Mouse (Mus musculus): ENCODE results near the gene Tnnc1. TPM values are rescaled to one million over a fixed set of nuclear protein-coding genes. Genes with fewer than 3 reads are reported as not detected.

Tnnc1 gene
- polyA plus RNA-seq, 1 experiment from 2014 or later: 10.8 TPM

DNA sequence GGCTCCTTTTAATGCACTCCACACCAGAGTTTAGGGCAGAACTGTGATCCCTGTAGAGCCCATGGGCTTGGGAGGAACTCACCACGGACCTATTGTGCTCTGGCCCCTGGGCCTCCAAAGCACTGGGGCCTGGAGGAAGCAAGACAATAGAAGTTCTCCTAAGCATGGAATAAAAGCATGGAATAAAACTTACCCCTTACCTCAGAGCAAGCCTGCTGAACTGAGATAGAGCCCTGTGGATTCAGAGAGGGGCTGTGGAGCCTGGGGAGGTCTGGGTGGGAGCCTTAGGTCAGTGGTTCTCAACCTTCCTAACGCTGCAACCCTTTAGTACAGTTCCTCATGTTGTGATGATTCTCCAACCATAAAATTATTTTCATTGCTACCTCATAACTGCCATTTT, 8.7 kb downstream of the Tnnc1 start, which contains the start of gene Nisch:
TSS of gene Nisch (minus strand) at position 101 of the 400 bp plus-strand sequence.
- no peaks in the 10 kb centered on the region for H3K9me3 ChIP-seq (replicated peaks)
- peak within 1 kb of the TSS; percentile 26 for H3K4me2 ChIP-seq
- no peak for ATAC-seq
- no peak within 1 kb of the TSS for H3K4me3 ChIP-seq
- H3K9ac ChIP-seq: peak within 1 kb of the TSS; percentile 22; the same call in 1 of the 2 replicates
- H3K4me1 ChIP-seq: peaks cover 43% of the 10 kb centered on the region
- 0 out of 2 replicates have a peak within 1 kb of the TSS, but pooled peaks have one; percentile 3 for H3K27ac ChIP-seq
- H3K27me3 ChIP-seq (replicated peaks): peaks cover 36% of the 10 kb centered on the region
- 47% methylated on average over 2 of the region's 2 CpGs for WGBS (ENCODE audit: insufficient replicate concordance)
- no peaks in the 10 kb centered on the region for H3K36me3 ChIP-seq

DNA sequence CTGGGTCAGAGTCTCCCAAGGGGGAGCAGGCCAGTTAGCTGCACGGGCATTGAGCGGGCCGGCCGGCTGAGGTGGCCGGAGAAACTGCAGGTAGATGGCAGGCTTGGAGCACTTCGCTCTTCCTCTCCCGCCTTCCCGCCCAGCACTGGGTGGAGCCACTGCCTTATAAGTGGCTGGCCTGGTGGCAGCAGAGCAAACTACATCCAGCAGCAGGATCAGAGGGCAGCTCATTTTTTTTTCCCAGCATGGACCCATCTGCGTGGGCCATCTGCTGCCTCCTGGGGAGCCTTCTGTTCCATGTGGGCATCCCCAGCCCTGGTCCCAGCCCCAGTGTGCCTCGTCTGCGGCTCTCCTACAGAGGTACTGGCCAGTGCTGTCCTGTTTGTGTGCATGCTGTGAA, 9.6 kb downstream of the Tnnc1 start, which contains the start of gene Sema3g:
TSS of gene Sema3g (plus strand) at position 195 of the 400 bp plus-strand sequence.
- no peak within 1 kb of the TSS for H3K4me3 ChIP-seq
- no peak within 1 kb of the TSS for H3K27ac ChIP-seq
- peak within 1 kb of the TSS; percentile 22; the same call in 1 of the 2 replicates for H3K9ac ChIP-seq

DNA sequence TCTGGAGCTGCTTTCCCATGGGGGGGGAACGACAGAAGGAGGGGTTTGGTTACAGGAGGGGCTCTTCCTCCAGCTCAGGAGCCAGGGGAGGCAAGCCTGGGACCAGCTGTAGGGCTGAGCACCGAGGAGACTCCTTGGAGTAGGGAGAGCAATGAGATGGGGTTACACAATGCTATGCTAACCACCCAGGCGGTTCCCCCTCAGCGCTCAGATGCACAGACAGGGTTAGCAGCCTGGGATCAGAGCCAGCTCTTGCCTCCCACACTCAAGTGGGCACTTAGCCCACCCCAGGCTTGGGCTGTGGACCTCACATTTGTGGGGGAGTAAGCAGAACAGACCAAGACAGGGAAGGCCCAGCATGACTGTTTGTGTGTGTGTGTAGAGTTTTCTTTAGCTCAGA, 18.9 kb downstream of the Tnnc1 start:
- H3K27me3 ChIP-seq (replicated peaks): peaks cover 29% of the 10 kb centered on the region
- 69% methylated on average over 4 of the region's 4 CpGs for WGBS (ENCODE audit: insufficient replicate concordance)
- H3K9me3 ChIP-seq (replicated peaks): no peaks in the 10 kb centered on the region
- H3K36me3 ChIP-seq: no peaks in the 10 kb centered on the region
- no peak overlapping the region for H3K4me3 ChIP-seq
- no peak overlapping the region; the same call in 1 of the 2 replicates for H3K27ac ChIP-seq
- no peak overlapping the region for H3K4me2 ChIP-seq
- H3K4me1 ChIP-seq: peaks cover 9% of the 10 kb centered on the region; the same call in 1 of the 2 replicates
- ATAC-seq: no peak
- H3K9ac ChIP-seq: no peak overlapping the region

More for the DNA sequence above, 9.6 kb downstream of the Tnnc1 start, which contains the start of gene Sema3g:
- Histone ChIP-seq H3K4me1 (peaks cover 36% of the 10 kb centered on the region), H3K4me2 (peak within 1 kb of the TSS; percentile 26), H3K36me3 (no peaks in the 10 kb centered on the region), H3K9me3 (replicated peaks) (no peaks in the 10 kb centered on the region), H3K27me3 (replicated peaks) (peaks cover 37% of the 10 kb centered on the region)
- 15% methylated on average over 11 of the region's 11 CpGs for WGBS (ENCODE audit: insufficient replicate concordance)
- ATAC-seq: peak; percentile 53

DNA sequence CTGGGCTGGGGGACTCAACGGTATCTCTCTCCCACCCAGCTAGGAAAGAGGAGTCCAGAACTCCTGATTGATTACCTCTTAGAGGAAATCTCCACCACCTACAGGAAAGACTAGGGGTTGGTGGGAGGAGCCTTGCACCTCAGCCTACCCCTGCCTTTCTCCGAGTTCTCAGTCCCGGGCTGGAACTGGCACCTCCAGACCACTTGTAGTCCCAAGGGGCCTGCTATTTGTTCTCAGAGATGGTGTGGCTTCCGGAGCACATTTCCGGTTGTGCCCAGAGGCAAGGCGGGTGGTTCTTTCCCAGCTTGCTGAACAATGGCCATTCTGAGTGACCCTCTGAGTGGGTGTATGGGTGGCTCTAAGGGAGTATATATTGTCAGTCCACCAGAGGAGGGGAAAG, 20.1 kb downstream of the Tnnc1 start:
- H3K9ac ChIP-seq: no peak overlapping the region
- peaks cover 40% of the 10 kb centered on the region for H3K27me3 ChIP-seq (replicated peaks)
- no peaks in the 10 kb centered on the region for H3K9me3 ChIP-seq (replicated peaks)
- H3K27ac ChIP-seq: no peak overlapping the region; the same call in 1 of the 2 replicates
- no peak overlapping the region for H3K4me3 ChIP-seq
- no peak overlapping the region for H3K4me2 ChIP-seq
- no peak for ATAC-seq
- H3K36me3 ChIP-seq: no peaks in the 10 kb centered on the region
- H3K4me1 ChIP-seq: peaks cover 17% of the 10 kb centered on the region; the same call in 1 of the 2 replicates
- 28% methylated on average over 6 of the region's 6 CpGs for WGBS (ENCODE audit: insufficient replicate concordance)

DNA sequence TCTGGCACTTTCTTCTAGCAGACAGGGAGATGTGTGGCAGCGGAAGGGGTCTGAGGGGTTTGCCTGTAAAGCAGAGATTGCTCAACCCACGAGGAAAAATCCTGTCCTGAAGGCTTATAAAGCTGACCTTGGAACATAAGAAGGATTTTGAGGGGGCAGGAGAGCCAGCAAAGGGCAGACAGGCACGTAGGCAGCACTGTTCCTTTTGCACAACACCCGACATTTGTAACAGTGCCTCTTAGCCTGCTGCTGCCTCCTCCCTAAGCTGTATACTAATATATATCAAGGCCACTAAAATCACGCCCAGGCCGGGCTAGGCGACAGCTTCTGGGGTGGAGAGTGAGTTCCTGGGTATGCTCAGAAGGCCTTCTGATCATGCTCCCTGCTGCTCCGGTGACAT, 22.3 kb downstream of the Tnnc1 start:
- Histone ChIP-seq H3K27ac (no peak overlapping the region), H3K36me3 (no peaks in the 10 kb centered on the region), H3K9ac (no peak overlapping the region), H3K27me3 (replicated peaks) (peaks cover 47% of the 10 kb centered on the region; the same call in 1 of the 2 replicates), H3K4me2 (no peak overlapping the region), H3K9me3 (replicated peaks) (no peaks in the 10 kb centered on the region), H3K4me1 (peaks cover 23% of the 10 kb centered on the region; the same call in 1 of the 2 replicates), H3K4me3 (no peak overlapping the region)
- no peak for ATAC-seq
- WGBS (ENCODE audit: insufficient replicate concordance): 60% methylated on average over 8 of the region's 8 CpGs

DNA sequence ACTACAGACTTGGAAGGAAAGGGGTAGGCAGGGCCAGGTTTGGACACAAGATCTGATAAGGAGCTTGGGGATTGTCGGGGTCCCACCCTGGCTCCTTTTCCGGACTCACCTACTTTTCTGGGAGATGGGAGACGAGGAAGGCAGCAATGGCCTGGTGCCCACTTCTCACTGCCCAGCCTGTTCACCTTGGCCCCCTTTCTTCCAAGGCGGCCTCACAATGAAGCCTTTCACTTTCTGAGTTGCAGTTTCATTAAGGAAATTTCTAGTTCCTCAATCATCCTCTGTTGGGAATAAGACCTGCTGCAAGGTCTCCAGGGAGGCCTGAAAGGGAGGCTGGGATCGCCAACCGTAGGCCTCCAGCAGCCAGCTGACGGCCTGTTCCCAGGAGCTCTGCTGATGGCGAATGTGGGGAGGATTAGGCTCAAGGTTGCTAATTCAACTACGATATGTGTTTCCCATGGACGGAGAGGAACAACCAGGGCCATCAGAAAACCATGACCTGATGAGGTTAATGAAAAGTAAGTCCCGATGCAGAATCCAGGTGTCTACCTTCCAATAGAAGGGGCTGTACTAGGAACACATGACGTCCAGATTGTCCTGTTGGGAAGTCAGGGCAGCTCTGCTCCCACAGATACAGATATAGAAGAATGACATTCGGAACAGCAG, 24.4 kb downstream of the Tnnc1 start:
- no peaks in the 10 kb centered on the region for H3K36me3 ChIP-seq
- peaks cover 23% of the 10 kb centered on the region; the same call in 1 of the 2 replicates for H3K4me1 ChIP-seq
- no peak for ATAC-seq
- H3K4me2 ChIP-seq: no peak overlapping the region
- WGBS (ENCODE audit: insufficient replicate concordance): 67% methylated on average over 13 of the region's 13 CpGs
- H3K9ac ChIP-seq: no peak overlapping the region
- H3K27me3 ChIP-seq (replicated peaks): peaks cover 47% of the 10 kb centered on the region; the same call in 1 of the 2 replicates
- H3K9me3 ChIP-seq (replicated peaks): no peaks in the 10 kb centered on the region
- no peak overlapping the region for H3K4me3 ChIP-seq
- H3K27ac ChIP-seq: no peak overlapping the region

DNA sequence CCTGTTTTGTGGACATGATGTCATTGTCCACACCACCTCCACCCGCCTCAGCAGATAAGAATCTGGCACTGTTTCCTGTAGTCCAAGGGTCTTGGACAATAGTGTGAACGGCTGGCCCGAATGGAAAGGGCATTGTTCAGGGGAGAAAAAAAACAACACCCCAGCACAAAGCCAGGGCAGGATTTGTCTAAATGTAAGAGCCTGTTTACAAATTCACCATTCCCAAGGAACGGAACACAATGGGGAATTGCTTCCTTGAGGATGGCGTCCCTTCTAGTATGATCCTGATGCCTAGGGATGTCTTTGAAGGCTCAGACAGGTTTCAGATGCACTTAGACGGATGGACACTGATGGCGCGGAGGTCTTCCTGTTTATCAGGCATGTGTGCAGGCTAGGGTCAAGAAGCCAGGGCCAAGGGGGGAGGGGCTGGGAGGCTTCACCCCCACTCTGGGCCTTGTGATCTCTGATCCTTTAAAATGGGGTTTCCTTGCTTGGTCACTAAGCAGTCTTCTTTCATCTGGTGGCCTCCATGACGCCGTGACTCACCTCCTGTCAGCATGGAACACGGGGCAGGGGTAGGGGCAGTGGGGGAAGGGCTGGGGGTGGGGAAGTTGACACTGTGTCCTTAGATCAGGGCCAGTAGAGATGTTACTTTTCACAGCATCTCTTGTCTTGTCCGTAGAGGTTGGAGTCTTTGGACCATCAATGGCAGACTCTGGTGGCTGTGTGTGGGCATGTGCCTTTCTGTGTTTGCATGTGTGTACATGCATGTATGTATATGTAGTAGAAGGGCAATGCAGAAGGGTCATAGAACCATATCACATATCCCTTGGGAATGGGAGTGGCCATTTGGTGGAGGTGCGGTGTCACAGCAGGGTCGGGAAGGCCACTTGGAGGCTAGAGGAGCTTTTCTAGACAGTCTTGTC, 25.2 kb downstream of the Tnnc1 start:
- no peak overlapping the region for H3K4me3 ChIP-seq
- ATAC-seq: peak; percentile 31; the same call in 1 of the 2 replicates
- no peaks in the 10 kb centered on the region for H3K9me3 ChIP-seq (replicated peaks)
- peaks cover 43% of the 10 kb centered on the region; the same call in 1 of the 2 replicates for H3K27me3 ChIP-seq (replicated peaks)
- no peak overlapping the region for H3K27ac ChIP-seq
- H3K4me1 ChIP-seq: peaks cover 22% of the 10 kb centered on the region; the same call in 1 of the 2 replicates
- 58% methylated on average over 14 of the region's 14 CpGs for WGBS (ENCODE audit: insufficient replicate concordance)
- H3K9ac ChIP-seq: no peak overlapping the region
- no peaks in the 10 kb centered on the region for H3K36me3 ChIP-seq
- H3K4me2 ChIP-seq: no peak overlapping the region

DNA sequence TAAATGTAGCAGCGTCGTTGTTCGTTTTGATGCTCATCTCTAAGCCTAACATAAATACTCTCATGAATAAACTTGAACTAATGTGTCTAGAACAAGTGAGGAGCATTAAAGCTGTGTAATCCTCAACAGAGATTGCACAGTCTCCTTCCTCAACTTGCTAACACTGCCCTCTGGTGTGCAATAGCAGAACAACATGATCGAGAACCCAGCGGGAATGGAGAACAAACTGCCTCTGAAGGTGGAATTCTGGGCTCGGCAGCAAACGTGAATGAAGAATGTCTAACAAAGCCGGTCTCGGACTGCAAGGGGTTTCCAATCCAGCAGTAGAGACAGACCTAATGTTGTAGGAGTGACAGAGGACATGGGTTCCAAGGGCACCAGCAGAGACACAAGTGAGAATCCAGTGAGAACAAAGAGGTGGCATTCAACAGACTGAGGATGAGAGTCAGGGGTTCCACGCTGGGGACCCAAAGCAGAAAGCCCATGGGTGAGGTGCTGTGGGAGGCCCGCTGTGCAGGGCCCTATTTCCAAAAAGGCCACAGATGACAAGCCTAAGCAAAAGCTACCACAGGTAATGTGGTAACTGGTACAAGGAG, 26.0 kb downstream of the Tnnc1 start:
- 0 out of 2 replicates have a peak, but pooled peaks have one; percentile 10 for ATAC-seq
- H3K27ac ChIP-seq: no peak overlapping the region
- 9% methylated on average over 11 of the region's 11 CpGs for WGBS (ENCODE audit: insufficient replicate concordance)
- peaks cover 43% of the 10 kb centered on the region; the same call in 1 of the 2 replicates for H3K27me3 ChIP-seq (replicated peaks)
- no peaks in the 10 kb centered on the region for H3K9me3 ChIP-seq (replicated peaks)
- no peaks in the 10 kb centered on the region for H3K36me3 ChIP-seq
- H3K4me3 ChIP-seq: no peak overlapping the region
- H3K4me1 ChIP-seq: peaks cover 15% of the 10 kb centered on the region; the same call in 1 of the 2 replicates
- H3K9ac ChIP-seq: no peak overlapping the region
- H3K4me2 ChIP-seq: no peak overlapping the region

DNA sequence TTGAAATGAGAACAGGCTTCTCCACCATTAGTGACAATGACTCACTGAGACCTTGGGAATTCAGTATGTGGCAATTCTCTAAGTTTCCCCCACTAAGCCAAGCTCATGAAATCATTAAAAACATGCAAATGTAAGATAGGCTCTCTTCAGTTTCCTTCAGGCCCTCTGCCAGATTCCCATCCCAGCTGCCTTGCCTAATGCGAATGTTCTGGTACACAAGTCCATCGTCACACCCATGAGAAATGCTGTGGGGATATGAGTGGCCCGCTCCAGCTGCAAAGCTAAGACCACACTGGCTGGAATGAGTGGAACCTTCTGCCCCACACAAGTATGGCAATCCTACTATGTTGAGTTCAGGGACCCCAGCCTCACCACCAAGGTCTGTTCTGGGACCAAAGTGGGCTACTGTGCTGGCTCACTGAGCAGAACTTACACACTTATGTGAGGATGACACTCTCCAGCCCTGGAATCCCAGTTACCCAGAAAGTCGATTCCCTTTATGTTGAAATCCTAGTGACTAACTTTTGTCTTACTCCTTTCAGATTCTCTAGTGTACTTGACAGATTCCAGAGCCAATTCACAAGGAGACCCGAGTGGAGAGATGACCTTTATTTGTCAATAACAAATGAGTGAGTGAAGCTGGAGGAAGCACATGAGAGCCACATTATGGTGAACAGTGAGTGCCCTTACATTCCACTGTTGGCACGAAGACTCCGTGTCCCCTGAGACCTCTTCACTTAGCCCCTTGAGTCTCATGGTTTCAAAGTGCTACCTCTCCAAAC, 29.2 kb downstream of the Tnnc1 start:
- H3K27ac ChIP-seq: no peak overlapping the region
- H3K9ac ChIP-seq: no peak overlapping the region
- ATAC-seq: no peak
- no peaks in the 10 kb centered on the region for H3K36me3 ChIP-seq
- peaks cover 15% of the 10 kb centered on the region; the same call in 1 of the 2 replicates for H3K4me1 ChIP-seq
- no peak overlapping the region for H3K4me3 ChIP-seq
- WGBS (ENCODE audit: insufficient replicate concordance): 75% methylated on average over 7 of the region's 7 CpGs
- no peaks in the 10 kb centered on the region for H3K9me3 ChIP-seq (replicated peaks)
- H3K27me3 ChIP-seq (replicated peaks): peaks cover 18% of the 10 kb centered on the region; the same call in 1 of the 2 replicates
- no peak overlapping the region for H3K4me2 ChIP-seq

DNA sequence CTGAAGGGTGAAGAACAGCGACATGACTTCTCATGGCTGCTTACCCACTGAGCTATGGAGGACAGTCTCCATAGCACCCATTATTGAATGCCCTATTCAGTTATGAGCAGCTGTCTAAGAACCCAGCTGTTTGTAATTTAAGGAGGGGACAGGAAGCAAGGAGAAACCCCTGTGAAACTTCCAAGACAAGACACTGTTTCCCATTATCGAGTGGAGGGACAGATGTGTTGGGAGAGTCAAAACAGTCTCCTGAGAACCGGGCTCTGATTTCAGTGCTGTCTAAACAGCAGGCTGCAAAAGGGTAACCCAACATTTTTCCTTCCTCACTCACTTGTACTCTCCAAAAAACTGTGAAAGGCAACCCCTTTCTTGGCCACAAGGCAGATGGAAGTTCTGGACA, 32.4 kb downstream of the Tnnc1 start:
- Histone ChIP-seq H3K27me3 (replicated peaks) (no peaks in the 10 kb centered on the region), H3K4me3 (no peak overlapping the region), H3K4me1 (no peaks in the 10 kb centered on the region), H3K4me2 (no peak overlapping the region), H3K9ac (no peak overlapping the region), H3K9me3 (replicated peaks) (no peaks in the 10 kb centered on the region), H3K36me3 (no peaks in the 10 kb centered on the region), H3K27ac (no peak overlapping the region)
- ATAC-seq: no peak
- WGBS (ENCODE audit: insufficient replicate concordance): 71% methylated on average over 3 of the region's 3 CpGs

DNA sequence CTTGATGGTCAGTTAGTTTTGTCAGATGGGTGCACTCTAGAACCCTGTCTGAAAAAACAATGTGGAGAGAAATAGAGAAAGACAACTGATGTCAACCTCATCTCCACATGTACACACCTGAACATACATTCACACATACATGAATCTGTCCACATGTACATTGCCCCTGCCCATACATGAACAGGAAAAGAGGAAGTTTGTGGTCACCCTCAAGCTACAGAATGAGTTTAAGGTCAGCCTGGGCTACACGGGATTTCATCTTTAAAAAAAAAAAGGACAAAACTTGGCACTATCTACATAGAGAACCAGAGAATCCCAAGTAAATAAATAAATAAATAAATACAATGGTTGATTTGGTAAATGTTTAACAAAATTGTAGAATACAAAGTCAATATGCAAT, 36.7 kb downstream of the Tnnc1 start:
- no peak overlapping the region for H3K9ac ChIP-seq
- 29% methylated on average over 1 of the region's 1 CpGs for WGBS (ENCODE audit: insufficient replicate concordance)

More for the DNA sequence above, 36.7 kb downstream of the Tnnc1 start:
- H3K36me3 ChIP-seq: no peaks in the 10 kb centered on the region
- H3K4me2 ChIP-seq: no peak overlapping the region
- no peaks in the 10 kb centered on the region for H3K9me3 ChIP-seq (replicated peaks)
- no peak for ATAC-seq
- no peaks in the 10 kb centered on the region for H3K27me3 ChIP-seq (replicated peaks)
- peaks cover 15% of the 10 kb centered on the region for H3K4me1 ChIP-seq
- H3K27ac ChIP-seq: no peak overlapping the region
- no peak overlapping the region for H3K4me3 ChIP-seq

All from liver, embryonic 12.5 days (tissue).